Mouse (Mus musculus) fibroblast of lung, adult 2 months (primary cell): Measurements from ENCODE around the gene Usp49.
"Not testable (repeated sequence)": the region's sequence is repeated elsewhere in the genome, so short reads cannot be mapped to it uniquely, and the experiment has no call there.

ENCODE experiments used
- DNase-seq: peaks from one replicate; pipeline ENCODE4 v3.0.0-alpha.2; 2011; ENCODE audit warnings: low read depth

Usp49 gene

DNA sequence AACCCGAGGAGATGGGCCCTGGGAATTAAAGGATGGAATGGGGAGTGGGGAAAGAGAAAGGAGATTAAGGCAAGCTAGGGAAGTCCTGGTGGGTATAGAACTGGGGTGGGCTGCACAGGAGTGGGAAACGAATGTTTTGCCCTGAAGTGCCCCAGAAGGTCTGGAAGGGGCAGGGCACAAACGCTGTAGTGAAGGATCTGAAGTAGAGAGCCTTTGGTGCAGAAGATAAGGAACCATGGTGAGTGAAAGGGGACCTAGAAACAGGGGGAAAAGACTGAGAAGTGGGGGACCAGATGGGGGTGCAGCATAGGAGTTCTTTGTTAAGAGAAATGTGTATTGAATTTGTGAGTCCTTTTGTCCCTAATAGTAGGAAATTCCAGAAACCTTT, at the start of gene Usp49:
Gene Usp49, plus strand, starts transcription at position 13 of the 388 bp plus-strand sequence.
- DNase-seq, result no peak

DNA sequence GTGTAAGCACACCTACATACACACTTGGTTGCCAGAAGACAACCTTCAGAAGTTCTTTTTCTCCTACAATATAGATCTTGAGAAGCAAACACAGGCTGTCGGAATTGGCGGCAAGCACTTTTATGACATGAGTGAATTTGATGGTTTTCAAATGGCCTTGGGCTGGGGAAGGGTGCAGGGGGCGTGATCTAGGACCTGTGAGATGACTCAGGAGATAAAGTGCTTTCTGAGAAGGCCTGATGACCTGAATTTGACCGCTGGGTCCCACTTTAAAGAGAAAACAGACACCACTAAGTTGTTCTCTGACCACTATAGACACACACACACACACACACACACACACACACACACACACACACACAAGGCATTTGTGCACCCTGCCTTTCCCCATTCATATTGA, 49.5 kb upstream of the Usp49 start:
- DNase-seq, result no peak

DNA sequence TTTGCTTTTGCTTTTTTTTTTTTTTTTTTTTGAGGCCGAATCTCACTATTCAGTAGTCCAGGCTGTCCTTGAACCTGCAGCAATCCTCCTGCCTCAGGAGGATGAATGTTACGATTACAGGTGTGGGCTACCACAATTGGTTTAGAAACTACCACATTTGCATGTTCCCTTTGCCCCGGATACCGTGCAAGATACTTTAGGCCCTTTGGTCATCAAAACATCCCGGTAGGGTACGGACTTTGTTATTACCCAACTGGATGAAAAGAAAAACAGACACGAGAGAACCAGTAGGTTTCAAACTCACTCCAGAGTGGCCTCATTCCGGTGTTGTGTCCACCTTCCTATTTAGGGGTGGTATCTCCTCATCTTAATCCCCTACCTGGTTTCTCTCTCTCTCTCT, 42.0 kb upstream of the Usp49 start:
- no peak for DNase-seq

DNA sequence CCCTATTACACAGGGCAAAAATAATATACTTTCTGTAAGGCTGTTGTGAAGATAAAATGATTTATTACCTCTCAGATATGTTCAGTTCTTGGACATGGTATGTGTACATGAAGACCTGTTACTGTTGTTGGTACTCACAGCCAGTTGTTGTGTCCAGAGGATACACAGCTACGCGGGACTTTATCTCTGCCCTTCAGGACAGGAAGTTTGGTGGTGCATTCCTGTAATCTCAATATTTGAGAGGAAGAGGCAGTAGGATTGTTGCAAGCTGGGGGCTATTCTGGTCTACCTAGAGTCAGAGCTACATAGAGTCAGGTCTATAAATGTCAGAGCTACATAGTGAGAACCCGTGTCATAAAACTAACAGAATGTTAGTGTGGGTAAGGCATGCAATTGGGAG, 39.4 kb upstream of the Usp49 start:
- DNase-seq, result no peak

DNA sequence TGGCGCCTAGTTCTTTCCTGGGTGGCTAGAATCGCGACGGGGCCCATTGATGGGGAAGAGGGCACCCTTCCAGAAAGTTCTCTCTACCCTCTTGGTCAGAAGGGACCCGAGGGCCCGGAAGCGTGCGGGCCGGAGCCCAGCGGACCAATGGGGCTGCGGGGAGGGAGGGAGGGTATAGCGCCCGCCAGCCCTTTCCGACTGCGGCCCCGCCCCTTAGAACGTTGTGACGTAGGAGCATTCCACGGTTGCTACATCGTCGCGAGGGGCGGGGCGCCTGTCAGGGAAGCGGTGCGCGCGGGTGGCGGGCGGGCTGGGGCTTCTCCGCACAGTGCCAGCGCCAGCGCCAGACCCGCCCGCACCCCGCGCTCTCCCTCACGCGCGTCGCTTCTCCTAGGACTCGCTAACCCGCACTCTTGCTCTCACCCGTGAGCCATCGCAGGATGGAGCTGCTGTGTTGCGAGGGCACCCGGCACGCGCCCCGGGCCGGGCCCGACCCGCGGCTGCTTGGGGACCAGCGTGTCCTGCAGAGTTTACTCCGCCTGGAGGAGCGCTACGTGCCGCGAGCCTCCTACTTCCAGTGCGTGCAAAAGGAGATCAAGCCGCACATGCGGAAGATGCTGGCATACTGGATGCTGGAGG, 37.2 kb upstream of the Usp49 start:
- DNase-seq, result peak; percentile 66

DNA sequence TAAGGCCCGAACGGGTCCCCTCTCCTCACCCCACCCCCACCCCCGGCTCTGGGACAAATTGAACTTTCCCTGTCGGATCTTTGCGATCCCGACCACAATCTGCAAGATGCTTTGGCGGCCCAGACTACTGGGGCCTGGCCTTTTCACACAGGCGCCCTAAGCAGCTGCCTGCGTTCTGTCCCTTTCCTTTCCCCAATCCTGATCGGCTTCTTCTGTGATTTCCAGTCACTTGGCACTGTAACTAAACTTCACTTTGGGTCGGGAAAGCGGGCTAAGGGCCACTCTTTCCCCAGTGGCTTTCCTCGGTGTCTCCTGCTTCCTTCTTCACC, 36.7 kb upstream of the Usp49 start:
- no peak for DNase-seq

DNA sequence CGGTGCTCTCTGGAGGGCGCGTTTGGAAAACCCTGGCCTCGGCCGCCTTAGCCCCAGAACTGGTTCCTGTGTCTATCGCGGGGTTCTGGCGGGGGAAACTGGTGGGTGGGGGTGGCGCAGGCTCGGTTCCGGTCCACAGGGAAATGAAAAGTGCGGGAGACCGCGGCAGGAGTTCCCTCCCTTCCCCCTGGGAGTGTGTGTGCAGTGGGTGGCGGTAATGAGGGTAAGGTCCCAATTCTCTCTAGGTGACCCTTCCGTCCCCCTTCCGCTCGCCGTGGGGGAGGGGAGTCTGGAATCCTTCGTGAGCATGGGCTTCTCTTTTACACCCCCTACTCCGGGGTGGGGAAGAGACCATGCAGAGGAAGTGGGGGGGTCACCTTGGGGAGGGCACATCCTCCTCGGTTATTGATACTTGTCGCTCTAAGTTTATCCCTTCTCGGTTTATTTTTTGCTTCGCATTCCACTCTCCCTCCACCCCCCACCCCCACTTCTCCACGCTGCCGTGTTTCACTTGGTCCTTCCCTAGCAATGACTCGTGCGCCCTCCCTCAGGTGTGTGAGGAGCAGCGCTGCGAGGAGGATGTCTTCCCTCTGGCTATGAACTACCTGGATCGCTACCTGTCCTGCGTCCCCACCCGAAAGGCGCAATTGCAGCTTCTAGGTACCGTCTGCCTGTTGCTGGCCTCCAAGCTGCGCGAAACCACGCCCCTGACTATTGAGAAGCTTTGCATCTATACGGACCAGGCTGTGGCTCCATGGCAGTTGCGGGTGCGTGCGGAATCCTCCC, 36.1 kb upstream of the Usp49 start:
- DNase-seq, result no peak

DNA sequence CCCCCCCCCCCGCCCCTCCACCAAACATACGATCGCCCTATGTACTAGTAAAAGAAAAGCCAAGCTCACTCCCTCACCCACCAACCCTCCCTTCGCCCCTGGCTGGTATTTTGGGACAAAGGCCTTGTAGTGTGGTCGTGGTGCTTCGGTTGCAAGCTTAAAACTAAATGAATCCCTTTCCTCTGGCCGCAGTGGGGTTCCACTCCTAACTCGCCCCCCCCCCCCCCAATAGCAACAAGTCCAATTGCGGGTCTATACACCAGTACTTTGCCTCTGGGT, 35.6 kb upstream of the Usp49 start:
- no peak for DNase-seq

DNA sequence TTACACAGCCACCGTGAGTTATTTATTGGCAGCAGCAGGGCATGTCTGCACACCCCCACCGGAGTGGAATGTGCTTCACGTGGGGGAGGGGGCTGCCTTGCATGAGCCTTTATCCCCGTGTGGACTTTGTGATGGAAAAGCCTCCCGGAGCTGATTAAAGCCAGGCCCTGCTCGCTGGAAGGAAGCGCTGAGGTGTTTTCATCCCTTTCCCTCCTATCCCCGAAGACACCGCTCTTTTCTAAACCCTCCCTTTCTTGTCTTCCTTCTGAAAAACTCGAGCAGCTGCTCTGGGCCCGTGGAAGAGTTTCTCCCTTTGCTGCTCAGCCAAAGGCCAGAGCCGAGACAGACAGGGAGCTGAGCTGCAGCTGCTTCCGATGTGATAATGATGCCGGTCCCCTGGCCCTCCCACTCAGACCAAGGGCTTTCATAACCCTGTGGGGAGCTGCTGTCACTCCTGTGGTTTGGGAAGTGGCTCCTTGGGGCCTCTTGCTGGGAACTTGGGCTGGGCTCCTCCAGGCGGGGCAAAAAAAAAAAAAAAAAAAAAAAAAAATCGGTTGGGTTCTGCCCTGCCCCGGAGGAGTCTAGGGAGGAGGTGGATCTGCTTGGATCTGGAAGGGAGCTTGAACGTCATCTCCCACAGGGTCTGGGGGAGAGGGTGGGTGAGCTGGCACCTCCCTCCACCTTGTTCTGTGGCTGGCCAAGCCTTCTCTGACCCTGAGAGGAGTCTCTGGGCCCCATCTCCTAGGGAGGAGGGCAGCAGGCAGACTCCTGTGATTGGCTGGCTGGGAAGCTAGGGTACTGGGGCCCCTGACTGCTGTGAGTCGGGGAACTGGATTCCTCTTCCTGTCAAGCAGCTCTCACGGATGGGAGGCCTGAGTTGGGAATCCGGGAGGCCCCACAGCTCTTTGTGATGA, 35.0 kb upstream of the Usp49 start:
- peak; percentile 63 for DNase-seq

DNA sequence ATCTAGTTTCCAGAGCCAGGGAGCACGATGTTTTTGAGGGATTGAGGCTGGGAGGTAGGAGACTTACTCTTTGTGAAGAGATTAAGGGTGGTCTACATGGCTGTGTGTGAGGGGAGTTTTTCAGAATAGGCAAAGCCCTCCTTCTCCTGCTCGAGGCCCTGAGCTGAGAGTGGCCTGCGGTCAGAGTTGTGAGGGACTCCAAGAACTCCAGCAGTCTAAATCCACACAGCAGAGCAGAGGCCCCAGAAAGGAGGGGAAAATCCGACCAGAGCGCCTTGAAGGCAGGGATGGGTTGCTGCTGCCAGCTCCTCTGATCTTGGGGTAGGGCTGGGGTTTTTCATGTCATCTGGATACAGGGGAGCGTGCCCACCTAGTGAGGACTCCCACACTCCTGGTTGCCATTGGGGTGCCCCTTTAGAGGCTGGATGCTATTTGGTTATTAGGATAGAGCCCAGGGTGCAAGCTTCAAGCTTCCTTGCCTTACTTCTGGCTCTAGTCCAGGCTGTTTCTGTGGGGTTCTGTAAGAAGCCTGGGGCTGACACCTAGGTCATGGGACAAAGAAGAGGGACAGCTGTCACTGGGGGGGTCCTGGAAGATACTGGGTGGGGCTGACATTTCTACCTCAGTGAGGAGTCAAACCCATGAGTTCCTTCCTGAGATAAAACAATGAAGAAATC, 34.2 kb upstream of the Usp49 start:
- DNase-seq, result no peak

DNA sequence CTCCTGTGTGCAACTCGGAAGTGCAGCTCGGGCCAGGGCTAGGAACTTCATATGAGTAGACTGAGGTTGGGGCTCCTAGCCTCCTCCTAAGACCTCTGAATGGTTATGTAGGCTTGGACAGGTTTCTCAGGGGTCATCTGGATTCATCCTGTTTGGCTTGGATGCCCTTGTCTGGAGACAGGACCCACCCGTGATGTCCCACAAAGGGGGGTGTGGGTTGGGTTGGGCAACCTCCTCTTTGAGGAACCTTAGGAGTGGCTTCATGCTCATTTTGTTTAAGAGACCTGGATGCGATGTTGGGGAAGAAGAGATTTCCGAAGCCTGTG, 33.7 kb upstream of the Usp49 start:
- no peak for DNase-seq

DNA sequence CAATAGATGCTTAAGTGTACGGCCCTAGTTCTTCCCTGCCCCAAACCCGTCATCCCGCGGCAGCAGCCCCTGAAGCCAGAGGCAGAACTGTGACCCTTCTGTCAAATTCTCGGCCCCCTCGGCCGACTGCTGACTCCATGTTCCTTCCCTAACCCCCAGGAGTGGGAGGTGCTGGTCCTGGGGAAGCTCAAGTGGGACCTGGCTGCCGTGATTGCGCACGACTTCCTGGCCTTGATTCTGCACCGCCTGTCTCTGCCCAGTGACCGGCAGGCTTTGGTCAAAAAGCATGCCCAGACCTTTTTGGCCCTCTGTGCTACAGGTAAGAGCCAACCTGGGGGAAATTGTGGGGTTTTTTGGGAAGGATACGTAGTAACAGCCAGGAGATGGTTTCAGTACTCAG, 33.2 kb upstream of the Usp49 start:
- no peak for DNase-seq

DNA sequence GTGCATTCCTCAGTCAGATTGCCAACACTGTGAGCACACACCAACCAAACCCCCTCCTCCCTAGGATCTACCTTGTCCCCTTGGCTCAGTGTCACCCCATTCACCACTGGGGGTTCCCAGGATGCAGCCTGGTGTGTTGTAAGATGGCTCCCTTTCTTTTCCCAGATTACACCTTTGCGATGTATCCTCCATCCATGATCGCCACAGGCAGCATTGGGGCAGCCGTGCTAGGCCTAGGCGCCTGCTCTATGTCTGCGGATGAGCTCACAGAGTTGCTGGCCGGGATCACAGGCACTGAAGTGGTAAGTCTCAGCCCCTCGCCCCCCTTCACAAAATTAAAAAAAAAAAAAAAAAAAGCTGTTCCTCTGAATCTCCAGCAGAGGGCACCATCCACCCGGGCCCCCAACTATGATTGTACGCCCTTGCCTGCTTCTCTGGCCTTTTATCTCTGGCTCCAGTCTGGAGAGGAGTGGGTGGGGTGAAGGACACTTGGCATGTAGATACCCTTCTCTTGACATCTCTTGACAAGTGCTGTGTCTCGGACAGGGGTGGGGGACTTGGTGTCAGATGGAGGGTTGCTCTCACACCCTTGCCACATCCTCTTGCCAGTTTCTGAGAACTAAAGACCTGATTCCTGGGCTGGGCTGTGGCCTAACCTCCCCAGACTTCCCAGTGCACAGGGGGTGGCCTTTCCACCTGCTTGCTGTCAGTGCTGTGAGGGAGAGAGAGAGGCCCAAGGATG, 32.5 kb upstream of the Usp49 start:
- DNase-seq, result no peak

DNA sequence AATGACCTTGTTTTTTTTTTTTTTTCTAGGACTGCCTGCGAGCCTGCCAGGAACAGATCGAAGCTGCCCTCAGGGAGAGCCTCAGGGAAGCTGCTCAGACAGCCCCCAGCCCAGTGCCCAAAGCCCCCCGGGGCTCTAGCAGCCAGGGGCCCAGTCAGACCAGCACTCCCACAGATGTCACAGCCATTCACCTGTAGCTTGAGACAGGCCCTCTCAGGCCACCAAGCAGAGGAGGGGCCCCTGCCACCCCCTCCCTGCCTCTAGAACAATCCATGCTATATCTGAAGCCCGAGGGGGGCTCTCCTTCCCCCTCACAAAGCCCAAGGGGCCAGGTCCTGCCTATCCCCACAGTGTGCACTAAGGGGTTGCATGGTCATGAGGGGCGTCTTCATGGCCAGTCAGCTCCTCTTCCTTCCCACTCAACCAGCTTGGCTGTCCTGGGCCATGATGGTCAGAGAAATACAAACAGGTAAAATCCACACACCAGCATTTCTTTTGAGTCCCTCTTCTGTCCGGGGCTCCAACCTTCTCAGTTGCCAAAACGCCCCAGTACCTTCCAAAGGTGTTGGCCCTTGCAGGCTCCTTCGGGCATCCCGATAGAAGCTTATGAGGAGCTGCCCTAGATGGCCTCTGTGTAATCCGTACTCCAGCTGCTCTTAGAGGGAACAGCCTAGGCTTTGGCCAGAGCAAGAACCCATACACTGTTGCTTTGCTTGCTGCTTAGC, 31.7 kb upstream of the Usp49 start:
- DNase-seq, result not testable (repeated sequence)

DNA sequence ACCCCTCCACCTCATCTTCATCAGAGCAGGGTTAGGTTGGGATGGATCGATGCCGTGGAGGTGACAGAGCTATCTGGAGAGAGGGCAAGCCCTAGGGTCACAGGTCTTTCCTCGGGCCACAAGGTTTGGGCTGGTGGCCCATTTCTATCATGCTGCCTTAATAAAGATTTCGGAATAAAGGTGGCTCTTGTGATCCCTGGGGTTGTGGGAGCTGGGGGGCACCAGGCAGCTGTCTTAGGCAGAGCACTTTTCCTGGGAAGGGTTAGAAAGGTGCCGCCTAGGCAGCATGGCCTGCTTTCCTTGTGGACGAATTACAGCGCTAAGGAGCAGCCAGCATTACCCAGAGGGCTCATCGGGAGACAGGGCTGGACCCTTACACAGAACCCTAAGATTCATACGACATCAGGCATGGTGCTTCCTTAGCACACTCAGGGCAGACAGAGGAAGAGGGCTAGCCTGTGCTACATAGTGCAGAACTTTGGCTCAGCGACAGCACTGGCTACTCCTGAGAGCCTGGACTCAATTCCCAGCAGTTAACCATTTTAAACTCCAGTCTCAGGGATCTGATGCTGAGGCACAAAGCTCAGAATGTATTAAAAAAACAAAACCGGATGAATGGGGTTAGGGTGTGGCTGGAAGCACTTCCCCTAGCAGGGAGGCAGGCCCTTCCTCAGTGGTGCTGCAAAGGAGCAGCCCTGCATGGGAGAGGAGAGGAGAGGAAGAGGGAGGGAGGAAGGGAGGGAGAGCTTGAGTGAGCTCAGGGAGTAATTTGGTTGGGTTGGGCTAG, 30.8 kb upstream of the Usp49 start:
- no peak for DNase-seq

DNA sequence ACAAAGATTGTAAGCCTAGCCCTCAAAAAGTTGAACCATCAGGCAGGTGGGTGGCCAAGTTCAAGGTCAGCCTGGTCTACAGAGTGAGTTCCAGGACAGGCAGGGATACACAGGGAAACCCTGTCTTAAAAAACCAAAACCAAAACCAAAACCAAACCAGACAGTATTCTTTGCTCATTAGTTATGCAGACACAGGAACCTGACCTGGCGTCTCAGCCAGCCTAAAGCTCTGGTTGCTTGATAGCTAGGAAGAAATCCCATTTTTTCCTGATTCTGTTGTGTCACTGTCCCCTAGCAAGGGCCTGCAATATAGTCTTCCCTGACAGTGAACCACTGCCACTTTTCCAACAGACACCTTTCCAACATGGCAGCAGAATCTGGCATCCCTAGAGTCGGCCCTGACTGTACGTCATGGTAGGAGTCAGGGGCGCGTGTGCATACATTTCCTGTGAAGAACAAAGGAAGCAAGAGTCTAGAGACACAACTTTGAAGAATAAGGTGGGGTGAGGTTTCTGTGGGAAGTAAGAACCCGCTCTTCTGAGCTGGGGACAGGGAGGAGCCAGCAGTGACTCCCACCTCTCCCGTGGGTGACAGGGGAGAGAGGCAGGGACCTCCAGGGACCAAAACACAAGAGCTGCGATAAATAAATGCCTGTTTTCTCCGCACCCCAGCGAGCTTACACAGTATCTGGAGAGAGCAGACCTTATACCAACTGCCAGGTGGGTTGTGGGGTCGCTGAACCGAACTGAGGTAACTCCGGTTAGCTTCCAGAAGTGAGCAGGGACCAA, 29.7 kb upstream of the Usp49 start:
- DNase-seq, result no peak

DNA sequence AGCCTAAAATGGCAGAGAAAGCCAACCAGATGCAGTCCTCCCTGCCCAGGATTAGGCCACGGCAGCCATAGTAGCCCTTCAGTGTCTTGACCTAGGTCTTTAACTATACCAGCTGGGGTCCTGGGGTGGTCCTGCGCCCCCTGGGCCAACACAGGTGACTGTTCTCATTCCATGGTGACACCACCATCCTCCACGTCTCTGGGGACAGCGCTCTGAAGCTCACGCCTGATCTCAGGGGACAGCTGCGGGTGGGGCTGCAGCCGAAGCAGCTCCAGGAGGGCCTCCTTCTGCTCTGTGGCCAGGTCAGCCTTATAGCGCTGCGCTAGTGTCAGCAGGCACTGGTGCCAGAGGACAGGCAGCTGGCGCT, 29.1 kb upstream of the Usp49 start:
- DNase-seq, result no peak

DNA sequence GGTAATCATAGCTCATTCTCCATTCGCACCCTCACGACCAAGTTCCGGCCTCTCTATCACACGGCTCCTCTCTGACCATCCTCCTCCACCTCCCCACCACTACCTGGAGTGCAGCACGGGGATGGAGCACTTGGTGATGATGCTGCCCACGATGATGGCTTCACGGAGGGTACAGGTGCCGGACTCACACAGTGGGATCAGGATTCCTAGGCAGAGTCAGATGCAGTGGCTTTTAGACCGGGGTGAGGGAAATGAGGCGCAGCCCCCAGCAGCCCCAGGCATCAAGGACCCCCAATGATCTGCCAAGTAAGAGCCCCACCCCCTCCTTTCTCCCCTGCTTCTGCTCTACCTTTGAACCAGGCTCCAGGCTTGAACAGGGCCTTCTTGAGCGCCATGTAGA, 28.2 kb upstream of the Usp49 start:
- DNase-seq, result no peak

DNA sequence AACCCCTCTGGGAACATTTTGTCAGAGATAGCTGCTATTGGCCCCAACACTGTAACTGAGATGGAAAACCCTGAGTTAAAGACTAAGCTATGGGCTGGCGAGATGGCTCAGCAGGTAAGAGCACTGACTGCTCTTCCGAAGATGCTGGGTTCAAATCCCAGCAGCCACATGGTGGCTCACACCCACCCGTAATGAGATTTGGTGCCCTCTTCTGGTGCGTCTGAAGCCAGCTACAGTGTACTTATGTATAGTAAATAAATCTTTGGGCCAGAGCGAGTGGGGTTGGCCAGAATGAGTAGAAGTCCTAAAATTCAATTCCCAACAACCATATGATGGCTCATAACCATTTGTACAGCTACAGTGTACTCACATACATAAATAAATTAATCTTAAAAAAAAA, 24.3 kb upstream of the Usp49 start:
- DNase-seq, result no peak

DNA sequence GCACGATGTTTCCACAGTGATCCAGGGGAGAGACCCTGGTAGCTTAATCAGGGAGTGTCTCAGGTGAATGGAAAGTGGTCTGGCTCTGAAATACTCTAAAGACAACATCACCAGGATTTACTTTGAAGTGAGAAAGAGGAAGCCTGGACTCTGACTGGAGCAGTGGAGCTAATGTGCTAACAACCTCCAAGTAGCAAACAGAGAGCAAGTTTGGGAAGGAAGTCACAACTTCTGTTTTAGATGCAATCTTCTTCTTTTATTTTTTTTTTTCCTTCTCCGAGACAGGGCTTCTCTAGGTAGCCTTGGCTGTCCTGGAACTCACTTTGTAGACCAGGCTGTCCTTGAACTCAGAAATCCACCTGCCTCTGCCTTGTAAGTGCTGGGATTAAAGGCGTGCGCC, 21.3 kb upstream of the Usp49 start:
- no peak for DNase-seq
